Mouse (Mus musculus): ENCODE measurements at regions not wholly inside any gene's neighbourhood (a gene's known extent, or its start where the extent isn't known, plus 50 kb on each side); places are given as distances from the start of the nearest gene placed in this dataset.
A peak's percentile ranks its signal among the peaks of the same experiment; 100 is the strongest.

DNA sequence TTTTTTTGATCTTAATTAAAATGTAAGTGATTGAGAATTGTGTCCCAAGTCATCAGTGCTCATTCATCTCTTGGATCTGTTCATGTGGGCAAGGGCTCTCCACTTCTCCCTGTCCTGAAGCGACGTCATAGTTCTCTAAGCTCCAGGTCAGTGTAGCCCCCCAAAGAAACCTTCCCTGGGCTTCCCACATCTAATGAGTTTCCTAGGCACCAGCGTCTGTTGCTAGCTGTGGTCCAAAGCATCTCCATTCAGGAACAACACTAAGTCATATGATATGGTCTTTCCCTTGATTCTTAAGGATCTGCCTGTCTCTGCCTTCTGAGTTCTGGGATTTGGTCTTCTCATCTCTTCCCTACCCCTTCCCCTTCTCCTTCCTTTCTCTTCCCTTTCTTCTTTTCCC lies 66.3 kb upstream of the Sox4 start:
- DNase-seq (ENCODE audit: low spot score in 2 of 2), result no peak

DNA sequence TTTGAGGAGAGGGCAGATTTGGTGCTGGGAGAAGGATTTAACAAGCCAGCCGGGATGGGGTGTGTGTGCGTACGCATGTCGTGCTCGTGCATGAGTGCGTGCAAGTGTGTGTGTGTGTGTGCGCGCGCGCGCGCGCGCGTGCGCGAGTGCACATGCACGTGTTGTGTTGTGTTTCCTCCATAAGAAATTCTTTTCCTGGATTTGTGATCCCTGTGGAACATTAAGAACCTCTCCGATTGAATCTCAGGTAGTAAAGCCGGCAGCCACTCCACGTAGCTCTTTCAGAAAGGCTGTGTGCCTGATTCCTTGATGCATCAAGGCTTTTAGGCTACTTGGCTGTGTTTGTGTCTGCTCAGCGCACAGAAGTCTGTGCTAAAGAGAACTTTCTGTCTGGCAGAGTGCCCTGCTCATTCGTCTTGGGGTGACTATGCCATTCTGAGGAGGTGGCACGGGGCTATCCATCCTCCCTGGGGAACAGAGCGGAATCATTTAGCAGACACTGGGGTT lies 62.7 kb upstream of the Sox4 start:
- DNase-seq (ENCODE audit: low spot score in 2 of 2), result peak; percentile 52 to 59

DNA sequence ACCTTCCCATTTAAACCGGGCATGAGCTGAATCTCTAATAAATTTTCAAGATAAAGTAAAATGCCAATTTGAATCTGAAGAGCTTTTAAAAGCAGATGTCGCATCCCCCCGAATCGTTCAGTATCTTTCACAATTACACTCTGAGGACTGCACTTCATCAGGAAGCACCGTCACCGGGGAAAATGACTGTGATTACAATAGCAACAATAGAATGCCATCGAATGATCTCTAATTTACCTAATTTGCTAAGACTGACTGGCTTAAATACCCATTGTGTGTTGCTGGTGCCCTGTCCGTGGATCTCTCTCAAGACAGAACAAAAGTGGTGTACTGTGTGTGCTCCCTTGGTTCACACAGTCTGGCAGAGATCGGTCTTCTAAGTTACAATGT lies 62.1 kb upstream of the Sox4 start:
- no peak for DNase-seq (ENCODE audit: low spot score in 2 of 2)

DNA sequence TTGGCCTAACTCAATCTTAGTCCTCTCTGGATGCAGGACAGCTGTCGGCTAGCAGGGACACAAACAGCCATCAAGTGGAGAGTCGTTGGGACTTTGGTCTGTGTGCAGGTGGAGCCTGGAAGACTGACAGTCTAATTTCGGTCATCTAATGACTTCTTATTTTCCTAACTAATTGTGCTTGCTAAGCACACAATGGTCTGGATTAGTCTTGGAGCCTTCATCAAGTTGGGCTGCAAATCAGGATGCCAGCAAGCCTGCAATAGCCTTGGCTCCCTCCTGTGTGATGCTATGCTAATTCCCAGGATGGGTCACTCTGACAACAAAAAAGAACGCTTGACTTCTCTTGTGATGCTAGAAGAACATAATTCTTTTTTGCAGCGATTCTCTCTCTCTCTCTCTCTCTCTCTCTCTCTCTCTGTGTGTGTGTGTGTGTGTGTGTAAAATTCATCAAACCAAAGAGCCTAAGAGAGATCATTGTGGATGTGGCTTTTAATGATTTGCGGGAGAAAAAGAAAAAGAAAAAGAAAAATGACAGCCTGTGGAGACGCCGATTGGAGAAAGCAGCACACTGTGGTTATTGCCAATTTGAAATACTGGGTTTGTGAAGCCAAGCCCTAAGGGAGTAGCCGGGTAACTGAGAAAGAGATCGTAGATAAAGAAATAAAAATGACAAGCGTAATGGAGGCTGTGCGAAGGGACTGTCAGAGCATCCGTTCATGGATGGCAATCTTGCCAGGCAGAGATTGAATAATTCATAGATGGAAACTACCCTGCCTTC lies 61.5 kb upstream of the Sox4 start:
- DNase-seq (ENCODE audit: low spot score in 2 of 2), result no peak

DNA sequence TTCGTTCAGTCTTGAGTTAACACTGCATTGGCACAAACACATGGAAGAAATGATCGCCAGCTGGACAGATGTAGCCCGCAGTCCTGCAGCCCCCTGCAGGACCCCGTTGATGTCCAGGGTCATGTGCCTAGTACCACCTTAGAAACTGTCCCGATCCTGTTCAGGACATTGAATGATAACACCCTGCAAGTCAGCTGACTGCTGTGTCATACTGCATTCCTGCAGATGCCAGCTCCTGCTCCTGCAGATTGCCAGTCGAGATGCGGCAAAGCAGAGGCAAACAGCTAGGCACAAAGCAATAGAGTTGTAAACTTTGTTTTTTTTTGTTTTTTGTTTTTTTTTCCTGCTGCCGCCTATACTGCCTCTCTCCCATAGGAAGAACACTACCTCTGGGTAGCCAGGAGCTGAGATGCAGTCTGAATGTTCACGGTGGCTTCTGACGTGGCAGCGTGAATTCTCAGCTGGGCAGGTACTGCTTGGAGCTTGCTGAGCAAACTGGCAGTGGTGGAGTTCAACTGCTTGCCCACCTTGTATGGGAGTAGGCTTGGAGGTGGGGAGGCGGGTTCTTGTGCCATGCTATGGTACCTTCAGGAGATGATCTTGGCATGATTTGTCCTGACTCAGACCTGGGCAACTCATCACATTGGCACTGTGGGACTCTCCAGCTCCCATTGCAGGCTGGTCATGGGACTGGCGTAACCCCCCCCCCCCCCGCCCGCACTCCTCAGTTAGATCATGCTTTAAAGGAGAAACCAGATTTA lies 60.7 kb upstream of the Sox4 start:
- peak in 1 of 2 experiments; percentile 39 for DNase-seq (ENCODE audit: low spot score in 2 of 2)

DNA sequence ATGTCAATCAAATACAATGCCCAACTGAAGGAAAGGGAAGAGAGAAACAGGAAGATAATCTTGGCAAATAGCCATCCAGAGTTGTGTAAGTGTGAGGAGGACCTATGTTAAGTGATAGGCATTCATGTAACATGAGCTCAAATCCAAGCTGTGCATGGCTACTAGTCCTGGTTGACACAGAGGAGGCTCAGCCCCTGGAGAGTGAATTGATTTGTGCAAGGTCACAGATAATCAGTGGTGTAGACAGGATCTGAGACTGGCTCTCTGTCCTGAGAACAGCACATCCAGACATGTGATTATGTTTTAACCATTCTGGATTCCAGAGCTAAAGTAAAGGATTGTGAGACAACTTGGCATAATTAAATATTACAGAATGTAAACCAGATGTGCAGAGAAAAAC lies 53.0 kb upstream of the Sox4 start:
- no peak for DNase-seq (ENCODE audit: low spot score in 2 of 2)

All from frontal cortex, postnatal 10 days (tissue).